8 mouse cellular contexts compared by ENCODE assay signal in genomic region chr6:116266273-116267109, GRCm38 (mm10). TPM values are rescaled to one million over a fixed set of nuclear protein-coding genes. Genes with fewer than 3 reads are reported as not detected.
DNase-seq lines count a peak whose midpoint lies in the region; ATAC-seq and TF ChIP-seq lines count a peak whose summit lies in the region.

No protein-coding gene starts in this region.

- no peaks in the 10 kb centered on the region for H3K27me3 ChIP-seq in kidney, embryonic 15.5 days
- H3K27me3 ChIP-seq in forebrain, embryonic 16.5 days (replicated peaks; ENCODE audit: control insufficient read depth, insufficient read depth, low read length), result no peaks in the 10 kb centered on the region
- no peaks in the 10 kb centered on the region for H3K27me3 ChIP-seq in liver, postnatal 0 days (ENCODE audit: insufficient read depth, low read length)
- H3K27me3 ChIP-seq in stomach, embryonic 14.5 days (ENCODE audit: control insufficient read depth, insufficient read depth, low read length), result no peaks in the 10 kb centered on the region

- no peak for DNase-seq in kidney, adult 9 months
- peak; percentile 44 for DNase-seq in NIH3T3 (ENCODE audit: low read depth)
- peak; percentile 22 for DNase-seq in liver, postnatal 0 days
- no peak for DNase-seq in spleen, adult 12 weeks (ENCODE audit: low spot score)
- no peak for DNase-seq in left cerebral cortex, adult 9 months (ENCODE audit: low spot score in 2 of 2)

- H3K9ac ChIP-seq in kidney, embryonic 15.5 days, result peak overlapping the region; percentile 22; the same call in 1 of the 2 replicates
- peak overlapping the region; percentile 30 for H3K9ac ChIP-seq in forebrain, embryonic 16.5 days (replicated peaks; ENCODE audit: low read depth, low read length)
- H3K9ac ChIP-seq in liver, postnatal 0 days (replicated peaks), result peak overlapping the region; percentile 51
- no peak overlapping the region for H3K9ac ChIP-seq in stomach, embryonic 14.5 days (replicated peaks; ENCODE audit: low read depth, low read length)

- TF ChIP-seq CTCF in liver, postnatal 0 days (IDR thresholded peaks at IDR 0.05; ENCODE audit: low read depth), result no peak

- peaks cover 10% of the 10 kb centered on the region for H3K4me1 ChIP-seq in kidney, embryonic 15.5 days
- H3K4me1 ChIP-seq in forebrain, embryonic 16.5 days (replicated peaks; ENCODE audit: control insufficient read depth, insufficient read depth, low read length), result peaks cover 9% of the 10 kb centered on the region
- peaks cover 28% of the 10 kb centered on the region for H3K4me1 ChIP-seq in liver, postnatal 0 days (ENCODE audit: insufficient read depth)
- H3K4me1 ChIP-seq in stomach, embryonic 14.5 days (ENCODE audit: control insufficient read depth, insufficient read depth, low read length), result no peaks in the 10 kb centered on the region; the same call in 1 of the 2 replicates

- H3K9me3 ChIP-seq in kidney, embryonic 15.5 days (replicated peaks), result no peaks in the 10 kb centered on the region
- H3K9me3 ChIP-seq in forebrain, embryonic 16.5 days (ENCODE audit: control insufficient read depth, low read length), result no peaks in the 10 kb centered on the region
- no peaks in the 10 kb centered on the region for H3K9me3 ChIP-seq in liver, postnatal 0 days (ENCODE audit: low read length)
- H3K9me3 ChIP-seq in stomach, embryonic 14.5 days (ENCODE audit: control insufficient read depth, low read depth, low read length), result no peaks in the 10 kb centered on the region

- no peak for TF ChIP-seq EP300 in liver, postnatal 0 days (IDR thresholded peaks at IDR 0.05; ENCODE audit: low read depth)

- H3K4me2 ChIP-seq in kidney, embryonic 15.5 days, result peak overlapping the region; percentile 49
- H3K4me2 ChIP-seq in forebrain, embryonic 16.5 days (ENCODE audit: low read length), result peak overlapping the region; percentile 39
- peak overlapping the region; percentile 95 for H3K4me2 ChIP-seq in liver, postnatal 0 days (ENCODE audit: low read depth, low read length)
- H3K4me2 ChIP-seq in stomach, embryonic 14.5 days (replicated peaks; ENCODE audit: low read depth, low read length), result peak overlapping the region; percentile 10; the same call in 1 of the 2 replicates

- 23% methylated on average over 11 of the region's 11 CpGs for WGBS in kidney, embryonic 15.5 days
- WGBS in forebrain, embryonic 16.5 days, result 14% methylated on average over 11 of the region's 11 CpGs
- 38% methylated on average over 11 of the region's 11 CpGs for WGBS in liver, postnatal 0 days (ENCODE audit: insufficient replicate concordance)
- 24% methylated on average over 11 of the region's 11 CpGs for WGBS in stomach, embryonic 14.5 days

- 0 out of 2 replicates have a peak overlapping the region, but pooled peaks have one; percentile 11 for H3K27ac ChIP-seq in kidney, embryonic 15.5 days
- 0 out of 2 replicates have a peak overlapping the region, but pooled peaks have one; percentile 10 for H3K27ac ChIP-seq in forebrain, embryonic 16.5 days (ENCODE audit: low read length)
- peak overlapping the region; percentile 76 for H3K27ac ChIP-seq in liver, postnatal 0 days (ENCODE audit: low read depth)
- no peak overlapping the region for H3K27ac ChIP-seq in stomach, embryonic 14.5 days (ENCODE audit: low read length)

- H3K36me3 ChIP-seq in kidney, embryonic 15.5 days, result peaks cover 14% of the 10 kb centered on the region
- H3K36me3 ChIP-seq in forebrain, embryonic 16.5 days (ENCODE audit: control insufficient read depth, insufficient read depth), result 0 out of 2 replicates have a peak, but pooled peaks cover 2% of the 10 kb centered on the region
- 0 out of 2 replicates have a peak, but pooled peaks cover 4% of the 10 kb centered on the region for H3K36me3 ChIP-seq in liver, postnatal 0 days (replicated peaks; ENCODE audit: insufficient read depth, low read length)
- no peaks in the 10 kb centered on the region; the same call in none of the 2 replicates for H3K36me3 ChIP-seq in stomach, embryonic 14.5 days (ENCODE audit: control insufficient read depth, insufficient read depth, low read length)

- peak overlapping the region; percentile 20 for H3K4me3 ChIP-seq in kidney, embryonic 15.5 days (replicated peaks)
- H3K4me3 ChIP-seq in forebrain, embryonic 16.5 days (replicated peaks; ENCODE audit: low read length), result peak overlapping the region; percentile 25
- peak overlapping the region; percentile 27; the same call in 1 of the 2 replicates for H3K4me3 ChIP-seq in liver, postnatal 0 days (ENCODE audit: low read depth, low read length)
- H3K4me3 ChIP-seq in stomach, embryonic 14.5 days (ENCODE audit: low read depth, low read length), result no peak overlapping the region

- peak; percentile 66 for ATAC-seq in kidney, embryonic 15.5 days (replicated peaks; ENCODE audit: low FRiP score)
- ATAC-seq in forebrain, embryonic 16.5 days, result peak; percentile 27; the same call in 1 of the 2 replicates
- no peak for ATAC-seq in liver, postnatal 0 days
- ATAC-seq in stomach, embryonic 14.5 days (ENCODE audit: insufficient number of reproducible peaks, insufficient read depth, low FRiP score, low read depth), result no peak

RNA-seq across cellular contexts. Expression of gene Zfand4, which starts 2.5 kb away (rescaled TPM):
- polyA plus RNA-seq in kidney, embryonic 15.5 days (2015; fragmentation: Nextera tagmentation; extraction: Ambion mirVana), result 6.7 and 7.6 TPM in 2 replicates
- 7.2 and 8.7 TPM in 2 replicates for polyA plus RNA-seq in forebrain, embryonic 16.5 days (2015; fragmentation: Nextera tagmentation; extraction: Ambion mirVana)
- 4.9 and 5.7 TPM in 2 replicates for polyA plus RNA-seq in liver, postnatal 0 days (2015; fragmentation: Nextera tagmentation; extraction: Ambion mirVana)
- polyA plus RNA-seq in stomach, embryonic 14.5 days (2014; fragmentation: Nextera tagmentation; extraction: Ambion mirVana), result 5.1 and 5.5 TPM in 2 replicates

RNA-seq across cellular contexts. Expression of gene Washc2, which starts 58.7 kb away (rescaled TPM):
- polyA plus RNA-seq in kidney, embryonic 15.5 days (2015; fragmentation: Nextera tagmentation; extraction: Ambion mirVana), result 52.2 and 58.1 TPM in 2 replicates
- polyA plus RNA-seq in forebrain, embryonic 16.5 days (2015; fragmentation: Nextera tagmentation; extraction: Ambion mirVana), result 66.5 and 66.9 TPM in 2 replicates
- 11.5 and 12.3 TPM in 2 replicates for polyA plus RNA-seq in liver, postnatal 0 days (2015; fragmentation: Nextera tagmentation; extraction: Ambion mirVana)
- 40.6 and 41.2 TPM in 2 replicates for polyA plus RNA-seq in stomach, embryonic 14.5 days (2014; fragmentation: Nextera tagmentation; extraction: Ambion mirVana)

Comparison
In these comparisons a context has a peak if more than half of its experiments do, and no peak if none do; other contexts are left out.
1. ATAC-seq: peak in kidney, embryonic 15.5 days (single experiment) and forebrain, embryonic 16.5 days (single experiment); none in liver, postnatal 0 days (single experiment) and stomach, embryonic 14.5 days (single experiment).
2. H3K4me2 ChIP-seq: peak in every context shown above with its lines; median percentile 95 in liver, postnatal 0 days; 49 in kidney, embryonic 15.5 days; 39 in forebrain, embryonic 16.5 days; 10 in stomach, embryonic 14.5 days.
3. DNase-seq: peak in NIH3T3 (single experiment) and liver, postnatal 0 days (single experiment); none in kidney, adult 9 months (single experiment), spleen, adult 12 weeks (single experiment) and left cerebral cortex, adult 9 months (0 of 2).